Mouse (Mus musculus) heart, embryonic 11.5 days (tissue): ENCODE data around the gene Chdh. TPM values are rescaled to one million over a fixed set of nuclear protein-coding genes. Genes with fewer than 3 reads are reported as not detected.

Source experiments
- ATAC-seq: fragments of 200-750 bp; cut with Nextera tagmentation; replicated peaks from 2 replicates; pipeline ENCODE4 v1.8.0; 2017; ENCODE audit warnings: moderate library complexity; ENCODE audit not compliant: insufficient number of reproducible peaks, low FRiP score, low TSS enrichment
- H3K27ac ChIP-seq: fragments of 300-500 bp; sonication (generic); 2 replicates; pipeline ENCODE4 v1.5.1; 2014; ENCODE audit warnings: mild to moderate bottlenecking, low read depth, low read length
- H3K27me3 ChIP-seq: fragments of 300-500 bp; sonication (generic); 2 replicates; pipeline ENCODE4 v1.6.1; 2014; ENCODE audit warnings: mild to moderate bottlenecking, low read length, mixed read lengths; ENCODE audit not compliant: control insufficient read depth, insufficient read depth
- H3K36me3 ChIP-seq: fragments of 300-500 bp; sonication (generic); 2 replicates; pipeline ENCODE4 v1.6.1; 2014; ENCODE audit warnings: mild to moderate bottlenecking, low read length, moderate library complexity, mixed read lengths; ENCODE audit not compliant: control insufficient read depth, insufficient read depth
- H3K4me1 ChIP-seq: fragments of 300-500 bp; sonication (generic); 2 replicates; pipeline ENCODE4 v1.6.1; 2014; ENCODE audit warnings: low read length; ENCODE audit not compliant: control insufficient read depth, insufficient read depth
- H3K4me2 ChIP-seq: fragments of 300-500 bp; sonication (generic); 2 replicates; pipeline ENCODE4 v1.6.1; 2014; ENCODE audit warnings: mild to moderate bottlenecking, moderate library complexity
- H3K4me3 ChIP-seq: fragments of 300-500 bp; sonication (generic); 2 replicates; pipeline ENCODE4 v1.5.1; 2014; ENCODE audit warnings: low read depth, low read length
- H3K9ac ChIP-seq: fragments of 300-500 bp; sonication (generic); 2 replicates; pipeline ENCODE4 v1.6.1; 2014; ENCODE audit warnings: mild to moderate bottlenecking, low read depth, low read length, moderate library complexity
- H3K9me3 ChIP-seq: fragments of 300-500 bp; sonication (generic); replicated peaks from 2 replicates; pipeline ENCODE4 v1.6.1; 2016; ENCODE audit warnings: low read length; ENCODE audit not compliant: control insufficient read depth
- WGBS: fragments of 180-500 bp; shearing (Covaris S2); extraction: QIAGEN DNeasy Blood & Tissue Kit; methylation state at CpG from one replicate; pipeline ENCODE4 v1.1.7; 2014; ENCODE audit not compliant: insufficient replicate concordance; 5-methylcytosine and 5-hydroxymethylcytosine counted together
- polyA plus RNA-seq: library from polyadenylated mRNA; unstranded; fragments of >200 nt; fragmentation: Nextera tagmentation; extraction: Ambion mirVana; gene quantifications from 2 replicates; pipeline ENCODE4 v1.2.1, GENCODE M21; 2014

The Chdh gene
- polyA plus RNA-seq, 1 experiment from 2014 or later: 0.21 TPM

DNA sequence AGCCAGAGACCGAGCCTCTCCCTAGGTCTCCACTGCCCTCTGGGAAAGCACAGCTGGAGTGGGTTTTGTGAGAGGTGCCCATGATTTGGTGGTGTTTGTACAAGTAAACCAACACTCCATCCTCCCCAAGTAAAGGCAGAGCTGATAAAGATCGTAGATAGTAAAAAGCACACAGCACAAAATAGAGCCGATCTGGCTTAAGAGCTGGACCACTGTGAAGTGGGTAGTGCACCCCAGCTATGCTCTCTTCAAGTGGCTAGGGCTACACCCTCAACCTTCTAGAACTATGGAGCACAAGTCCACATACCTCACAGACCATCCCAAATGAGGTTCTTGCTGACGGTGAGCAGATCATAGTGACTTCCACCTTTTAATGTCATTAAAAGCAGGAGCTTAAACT, 30.6 kb downstream of the Chdh start:
- ATAC-seq: no peak
- no peak overlapping the region for H3K4me3 ChIP-seq

DNA sequence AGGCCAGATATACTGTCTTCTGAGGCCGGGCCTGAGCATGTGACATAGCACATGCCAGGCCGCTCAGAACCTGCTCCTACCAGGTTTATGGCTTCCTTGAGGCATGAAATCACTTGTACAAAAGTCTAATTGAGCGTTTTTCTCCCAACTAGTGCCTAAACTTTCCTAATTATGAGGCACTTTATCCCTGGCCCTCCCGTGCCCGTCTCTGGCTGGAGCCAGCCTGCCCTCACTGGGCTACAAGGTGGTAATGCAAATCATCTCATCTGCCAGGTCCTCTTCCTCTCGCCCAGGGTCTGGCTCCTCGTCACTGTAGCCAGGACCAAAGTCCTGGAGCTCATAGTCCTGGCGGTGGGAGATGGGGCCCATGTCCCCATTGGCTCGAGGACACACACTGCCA, 33.0 kb downstream of the Chdh start:
- no peaks in the 10 kb centered on the region for H3K27me3 ChIP-seq
- H3K9ac ChIP-seq: no peak overlapping the region

More for the DNA sequence above, 30.6 kb downstream of the Chdh start:
- no peaks in the 10 kb centered on the region for H3K36me3 ChIP-seq
- WGBS: 62% methylated on average over 4 of the region's 4 CpGs
- H3K27ac ChIP-seq: no peak overlapping the region
- no peak overlapping the region for H3K4me2 ChIP-seq
- no peaks in the 10 kb centered on the region for H3K27me3 ChIP-seq
- no peak overlapping the region for H3K9ac ChIP-seq
- no peaks in the 10 kb centered on the region for H3K4me1 ChIP-seq
- no peaks in the 10 kb centered on the region for H3K9me3 ChIP-seq

DNA sequence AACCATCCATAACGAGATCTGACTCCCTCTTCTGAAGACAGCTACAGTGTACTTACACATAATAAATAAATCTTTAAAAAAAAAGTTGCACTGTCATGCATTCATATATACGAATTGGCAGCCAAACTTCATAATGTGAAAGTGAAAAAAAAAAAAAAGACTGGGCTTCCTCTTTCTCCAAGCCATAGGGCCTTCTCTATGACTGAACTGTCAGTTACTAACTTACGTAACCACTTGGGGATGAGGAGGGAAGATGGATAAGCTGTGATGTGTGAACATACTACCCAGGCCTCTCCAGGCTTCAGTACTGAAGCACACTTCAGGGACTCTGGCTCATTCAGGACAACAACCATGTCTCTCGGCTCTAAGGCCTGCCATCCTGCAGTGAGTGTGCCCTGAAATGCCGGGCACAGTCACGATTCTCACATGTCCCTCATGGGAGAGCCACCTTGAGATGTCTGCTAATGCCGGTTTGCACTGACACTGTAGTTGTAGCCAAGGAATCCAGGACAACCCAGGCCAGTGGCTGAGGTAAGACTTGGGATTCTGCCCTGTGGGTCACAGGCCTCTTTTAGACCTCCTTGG, 34.6 kb downstream of the Chdh start:
- Histone ChIP-seq H3K4me1 (0 out of 2 replicates have a peak, but pooled peaks cover 4% of the 10 kb centered on the region), H3K4me2 (no peak overlapping the region), H3K4me3 (no peak overlapping the region), H3K36me3 (no peaks in the 10 kb centered on the region), H3K9me3 (no peaks in the 10 kb centered on the region), H3K9ac (no peak overlapping the region), H3K27me3 (no peaks in the 10 kb centered on the region), H3K27ac (no peak overlapping the region)
- WGBS: 83% methylated on average over 7 of the region's 7 CpGs
- no peak for ATAC-seq

More for the DNA sequence above, 33.0 kb downstream of the Chdh start:
- H3K4me1 ChIP-seq: 0 out of 2 replicates have a peak, but pooled peaks cover 4% of the 10 kb centered on the region
- no peak overlapping the region for H3K4me2 ChIP-seq
- H3K4me3 ChIP-seq: no peak overlapping the region
- no peaks in the 10 kb centered on the region for H3K36me3 ChIP-seq
- 77% methylated on average over 9 of the region's 9 CpGs for WGBS
- no peak overlapping the region for H3K27ac ChIP-seq
- H3K9me3 ChIP-seq: no peaks in the 10 kb centered on the region
- ATAC-seq: no peak

DNA sequence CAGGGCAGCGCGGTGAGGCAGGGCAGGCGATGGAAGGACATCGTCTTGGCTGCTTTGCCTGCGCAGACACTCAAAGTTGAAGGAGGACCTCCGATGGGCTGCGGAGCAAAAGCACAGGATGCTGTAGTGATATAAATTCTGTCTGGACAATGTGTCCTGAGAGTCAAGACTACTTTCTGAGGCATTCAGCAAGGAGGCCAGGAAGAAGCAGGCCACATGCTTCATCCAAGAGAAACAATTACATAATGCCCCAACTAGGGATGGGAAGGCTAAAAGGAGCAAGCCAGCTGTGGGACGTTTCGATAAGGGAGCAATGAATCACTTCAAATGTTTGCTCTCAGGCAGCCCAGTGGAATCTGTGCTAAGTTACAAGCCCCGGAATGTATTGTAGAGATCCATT, 36.4 kb downstream of the Chdh start:
- Histone ChIP-seq H3K9me3 (no peaks in the 10 kb centered on the region), H3K9ac (no peak overlapping the region), H3K4me2 (no peak overlapping the region), H3K27me3 (no peaks in the 10 kb centered on the region), H3K36me3 (no peaks in the 10 kb centered on the region), H3K27ac (no peak overlapping the region), H3K4me3 (no peak overlapping the region), H3K4me1 (0 out of 2 replicates have a peak, but pooled peaks cover 4% of the 10 kb centered on the region)
- WGBS: 73% methylated on average over 10 of the region's 10 CpGs
- no peak for ATAC-seq

DNA sequence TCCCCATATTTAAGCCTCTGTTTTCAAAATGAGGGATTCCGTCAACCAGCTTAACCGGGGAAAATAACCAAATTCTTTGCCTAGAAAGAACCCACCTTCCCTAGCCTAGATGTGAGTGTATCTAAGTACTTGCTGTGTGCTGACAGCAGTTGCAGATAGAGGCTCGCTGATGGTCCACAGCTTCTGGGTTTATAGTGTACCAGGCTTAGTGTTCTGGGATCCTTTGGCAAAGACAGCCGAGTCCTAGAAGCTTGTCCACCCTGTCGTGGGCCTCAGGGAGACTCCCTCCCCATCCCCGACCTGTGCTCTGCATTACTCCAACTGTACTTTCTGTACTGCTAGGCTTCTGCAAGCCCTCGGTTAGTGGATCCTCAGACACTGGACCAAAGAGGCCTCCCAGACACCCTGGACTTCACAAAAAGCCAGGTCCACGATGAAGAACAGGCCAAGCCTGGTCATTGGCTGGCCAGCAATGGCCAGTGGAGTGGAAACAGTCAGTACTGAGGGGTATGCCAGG, 36.9 kb downstream of the Chdh start:
- Histone ChIP-seq H3K36me3 (no peaks in the 10 kb centered on the region), H3K27ac (no peak overlapping the region), H3K4me2 (no peak overlapping the region), H3K4me3 (no peak overlapping the region), H3K9me3 (no peaks in the 10 kb centered on the region), H3K9ac (no peak overlapping the region), H3K27me3 (no peaks in the 10 kb centered on the region), H3K4me1 (0 out of 2 replicates have a peak, but pooled peaks cover 4% of the 10 kb centered on the region)
- no peak for ATAC-seq
- 66% methylated on average over 8 of the region's 8 CpGs for WGBS

DNA sequence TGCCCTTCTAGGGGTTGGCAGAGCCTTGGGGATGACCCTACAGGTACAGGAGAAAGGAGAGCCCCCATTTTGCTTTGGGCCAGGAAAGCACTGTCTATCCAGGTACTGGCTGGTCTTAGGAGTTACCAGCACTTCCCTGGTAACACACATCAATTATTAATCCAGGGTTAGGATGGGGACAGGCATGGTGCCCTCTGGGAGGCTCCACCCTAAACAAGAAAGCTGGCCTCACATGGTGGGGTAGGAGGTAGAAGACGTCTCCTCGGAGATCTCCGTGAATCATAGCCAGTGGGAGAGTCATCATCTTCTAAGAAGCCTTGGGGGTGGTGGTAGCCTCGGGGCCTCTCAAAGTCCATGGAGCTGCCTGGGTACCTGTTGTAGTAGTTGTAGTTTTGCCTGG, 38.2 kb downstream of the Chdh start:
- no peak for ATAC-seq
- no peak overlapping the region for H3K9ac ChIP-seq
- H3K9me3 ChIP-seq: no peaks in the 10 kb centered on the region
- WGBS: 87% methylated on average over 4 of the region's 4 CpGs
- H3K27ac ChIP-seq: no peak overlapping the region
- no peaks in the 10 kb centered on the region for H3K27me3 ChIP-seq
- H3K4me2 ChIP-seq: no peak overlapping the region
- no peak overlapping the region for H3K4me3 ChIP-seq
- no peaks in the 10 kb centered on the region for H3K36me3 ChIP-seq
- H3K4me1 ChIP-seq: 0 out of 2 replicates have a peak, but pooled peaks cover 4% of the 10 kb centered on the region

DNA sequence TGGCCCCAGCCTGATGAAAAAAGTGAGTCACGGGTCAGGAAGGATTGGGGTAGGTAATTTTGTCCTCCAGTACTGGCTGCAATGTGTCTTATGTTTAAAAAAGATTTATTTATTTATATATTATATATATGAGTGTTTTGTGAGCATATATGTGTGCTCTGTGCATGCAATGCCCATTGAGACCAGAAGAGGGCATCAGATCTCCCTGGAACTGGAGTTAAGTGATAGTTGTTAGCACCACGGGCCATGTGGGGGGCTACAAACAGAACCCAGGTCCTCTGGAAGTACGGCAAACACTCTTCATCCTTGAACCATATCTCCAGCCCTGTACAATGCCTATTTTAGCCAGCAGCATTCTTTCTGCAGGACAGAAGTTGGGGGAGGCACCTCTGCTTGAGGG, 39.2 kb downstream of the Chdh start:
- Histone ChIP-seq H3K4me2 (no peak overlapping the region), H3K27me3 (no peaks in the 10 kb centered on the region), H3K4me1 (0 out of 2 replicates have a peak, but pooled peaks cover 4% of the 10 kb centered on the region), H3K9me3 (no peaks in the 10 kb centered on the region), H3K36me3 (no peaks in the 10 kb centered on the region), H3K27ac (no peak overlapping the region), H3K9ac (no peak overlapping the region), H3K4me3 (no peak overlapping the region)
- ATAC-seq: no peak
- WGBS: 87% methylated on average over 3 of the region's 3 CpGs

DNA sequence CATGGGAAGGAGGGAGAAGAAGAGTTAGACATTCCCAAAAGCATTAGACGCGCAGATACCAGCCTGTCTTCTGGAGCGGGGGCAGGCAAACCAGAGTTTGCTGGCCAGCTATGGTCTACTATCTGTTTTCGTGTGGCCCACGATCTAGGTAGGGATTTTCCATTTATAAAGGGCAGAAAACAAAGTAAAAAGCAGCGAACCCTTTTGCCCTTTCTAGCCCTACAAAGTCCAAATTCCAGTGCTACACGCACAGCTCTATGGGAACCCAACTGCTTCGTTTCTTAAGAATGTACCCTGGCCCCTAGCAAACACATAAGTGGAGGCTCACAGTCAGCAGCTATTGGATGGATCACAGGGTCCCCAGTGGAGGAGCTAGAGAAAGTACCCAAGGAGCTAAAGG, 41.5 kb downstream of the Chdh start:
- no peak for ATAC-seq
- Histone ChIP-seq H3K4me3 (no peak overlapping the region), H3K9ac (no peak overlapping the region), H3K4me1 (no peaks in the 10 kb centered on the region), H3K9me3 (no peaks in the 10 kb centered on the region), H3K27me3 (no peaks in the 10 kb centered on the region), H3K4me2 (no peak overlapping the region), H3K36me3 (no peaks in the 10 kb centered on the region), H3K27ac (no peak overlapping the region)
- 90% methylated on average over 8 of the region's 8 CpGs for WGBS

DNA sequence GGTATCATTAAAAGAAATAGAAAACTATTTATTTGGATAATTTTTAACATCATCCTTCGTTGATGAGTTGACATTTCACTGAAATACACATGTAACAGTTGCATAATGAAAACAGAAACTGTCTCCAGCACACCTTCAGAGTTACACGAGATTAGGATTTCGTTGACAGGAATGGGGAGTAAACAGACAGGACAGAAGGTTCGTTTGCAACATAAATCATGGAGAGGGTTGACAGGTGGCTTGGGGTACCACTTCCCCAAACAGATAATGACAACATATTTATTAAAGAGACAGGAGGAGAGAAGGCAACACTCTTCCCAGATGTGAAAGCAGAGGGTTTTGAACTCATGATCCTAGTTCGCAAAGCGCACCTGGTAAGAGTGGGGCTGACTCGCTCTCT, 46.1 kb downstream of the Chdh start:
- H3K4me3 ChIP-seq: no peak overlapping the region
- H3K4me1 ChIP-seq: no peaks in the 10 kb centered on the region
- no peaks in the 10 kb centered on the region for H3K9me3 ChIP-seq
- H3K27ac ChIP-seq: no peak overlapping the region
- H3K9ac ChIP-seq: no peak overlapping the region
- WGBS: 67% methylated on average over 7 of the region's 7 CpGs
- H3K27me3 ChIP-seq: no peaks in the 10 kb centered on the region
- no peaks in the 10 kb centered on the region for H3K36me3 ChIP-seq
- ATAC-seq: no peak
- no peak overlapping the region for H3K4me2 ChIP-seq
